Mouse (Mus musculus): ENCODE data around the gene Tll2.

The Tll2 gene

DNA sequence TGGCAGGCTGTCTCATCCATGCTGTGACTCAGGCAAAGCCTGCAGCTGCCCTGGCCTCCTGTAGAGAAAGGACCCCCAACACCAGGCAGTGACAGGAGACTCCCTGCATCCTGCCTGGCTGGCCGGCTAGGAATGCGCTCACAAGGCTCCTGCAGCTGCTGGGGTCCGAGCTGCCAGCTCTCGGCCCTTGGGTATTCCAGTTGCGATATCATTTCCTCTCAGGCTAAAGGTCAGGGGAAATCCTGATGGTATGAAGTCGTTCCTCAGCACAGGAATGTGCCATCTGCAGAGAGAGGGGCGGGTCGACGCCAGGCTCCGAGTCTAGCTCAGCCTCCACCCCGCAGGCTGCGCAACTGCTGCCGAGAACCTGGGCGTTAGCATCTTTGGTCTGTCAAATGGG, 46.2 kb downstream of the Tll2 start:
- peak; percentile 82 to 83 for DNase-seq (ENCODE audit: low spot score in 2 of 2)

- DNase-seq (ENCODE audit: low spot score in 2 of 2): peak; percentile 63 to 70
Observed at GRCm38 (mm10) chr19:41154681-41155080, 52.0 kb downstream of the Tll2 start.

- DNase-seq (ENCODE audit: low spot score in 2 of 2): peak; percentile 65 to 82
Observed at GRCm38 (mm10) chr19:41152462-41152861, 54.2 kb downstream of the Tll2 start.

DNA sequence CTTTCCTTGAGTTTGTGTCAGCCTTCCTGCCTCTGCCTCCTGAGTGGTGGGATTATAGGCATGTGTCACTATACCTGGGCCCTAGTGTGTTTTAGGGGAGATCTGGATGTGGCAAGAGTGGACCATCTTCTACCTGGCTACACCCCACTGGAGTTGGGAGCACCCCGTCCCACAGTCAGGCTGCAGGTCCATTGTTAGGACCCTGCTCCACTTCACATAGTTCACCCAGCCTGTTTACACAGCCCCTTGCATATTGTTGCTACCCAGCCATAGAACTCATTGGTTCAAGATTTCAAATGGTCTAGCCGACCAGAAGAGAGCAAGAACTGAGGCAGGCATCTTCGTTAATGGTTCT, 54.6 kb downstream of the Tll2 start:
- peak in 1 of 2 experiments; percentile 11 for DNase-seq (ENCODE audit: low spot score in 2 of 2)

DNA sequence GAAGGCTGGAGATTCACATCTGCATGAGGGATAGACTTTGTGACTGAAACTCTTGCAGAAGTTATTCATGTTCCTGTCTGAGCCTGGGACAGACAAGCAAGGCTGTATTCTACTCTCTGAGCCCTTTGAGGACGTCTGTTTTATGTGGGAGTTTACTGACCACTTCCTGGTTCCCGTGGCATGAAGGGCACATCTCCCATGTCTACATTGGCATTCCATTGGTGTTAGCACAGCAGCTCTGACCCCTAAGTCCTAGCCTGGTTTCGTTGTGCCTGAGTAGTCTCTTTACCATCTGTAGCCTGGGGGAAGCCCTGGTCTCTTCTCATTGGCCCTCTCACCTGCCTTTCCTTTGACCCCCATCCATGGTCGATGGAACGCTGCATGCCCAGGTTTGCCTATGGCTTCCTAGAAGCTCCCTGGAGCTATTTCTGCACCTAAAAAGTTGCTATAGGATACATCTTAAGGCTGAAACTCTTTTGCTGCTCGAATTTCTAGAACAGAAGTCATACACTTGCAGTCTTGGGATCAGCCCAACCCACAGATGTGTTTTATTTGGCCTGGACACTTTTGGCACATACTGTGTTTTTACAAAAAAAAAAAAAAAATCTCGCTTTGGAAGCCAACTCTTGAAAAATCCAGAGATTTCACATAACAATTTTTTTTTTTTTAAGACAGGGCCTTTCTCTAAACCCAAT, 55.2 kb downstream of the Tll2 start:
- DNase-seq (ENCODE audit: low spot score in 2 of 2): peak; percentile 29 to 63

GRCm38 (mm10) chr19:41140961-41141360, 65.7 kb downstream of the Tll2 start:
- no peak for DNase-seq (ENCODE audit: low spot score in 2 of 2)

DNA sequence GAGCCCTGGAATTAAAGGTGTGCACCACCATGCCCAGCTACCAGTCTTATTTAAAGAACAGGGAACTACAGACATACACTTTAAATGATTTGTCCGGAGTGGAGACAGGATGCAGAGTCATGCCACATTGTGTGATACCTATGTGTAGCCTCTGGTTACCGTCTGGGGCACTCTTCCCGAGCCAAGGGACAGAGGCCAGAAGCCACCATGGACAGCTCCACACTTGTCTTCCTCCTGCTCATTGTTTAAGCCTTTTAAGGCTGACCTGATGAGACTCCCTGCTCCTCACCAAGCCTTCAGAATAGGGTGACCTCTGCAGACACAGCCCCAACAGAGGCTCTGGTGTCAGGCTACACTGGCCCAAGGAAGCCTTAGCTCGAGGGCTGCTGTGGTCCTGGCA, 67.0 kb downstream of the Tll2 start:
- no peak for DNase-seq (ENCODE audit: low spot score in 2 of 2)

DNA sequence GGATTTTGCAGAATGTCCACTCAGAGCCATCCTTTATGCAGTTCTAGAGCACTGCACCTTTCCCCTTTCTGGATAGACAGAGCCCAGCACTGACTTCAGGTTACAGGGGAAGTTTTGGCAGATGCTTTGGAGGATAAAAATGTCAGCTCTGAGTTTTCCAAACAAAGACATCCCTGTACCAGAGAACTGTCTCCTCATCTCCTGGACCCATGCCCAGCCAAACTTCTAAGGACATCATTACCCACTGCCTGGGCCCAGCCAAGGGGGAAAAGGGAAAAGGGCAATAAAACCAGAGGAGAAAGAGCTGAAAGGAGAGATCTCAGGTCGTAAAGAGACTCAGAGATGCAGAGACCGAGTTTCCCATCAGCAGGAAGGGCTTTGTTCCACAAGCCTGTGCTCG, 83.6 kb downstream of the Tll2 start:
- no peak for DNase-seq (ENCODE audit: low spot score in 2 of 2)

- no peak for DNase-seq (ENCODE audit: low spot score in 2 of 2)
Observed at GRCm38 (mm10) chr19:41119924-41120323, 86.7 kb downstream of the Tll2 start.

DNA sequence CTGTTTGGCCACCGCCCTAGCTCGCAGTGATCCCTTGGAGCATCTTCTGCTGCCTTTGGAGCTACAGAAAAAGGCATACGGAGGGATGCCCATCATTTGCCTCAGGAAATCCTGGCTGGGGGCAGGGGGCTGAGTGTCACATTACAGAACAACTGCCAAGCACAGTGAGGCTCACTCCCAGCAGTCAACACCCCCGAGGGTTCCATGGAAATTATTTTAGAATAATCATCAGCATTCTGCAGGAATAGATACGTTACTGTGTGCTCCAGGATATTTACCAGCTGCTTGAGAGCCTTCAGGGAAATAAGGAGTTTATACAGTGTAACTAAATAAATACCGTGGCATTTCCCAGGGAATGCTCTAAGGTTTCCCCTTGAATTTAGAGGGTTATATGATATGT, 88.3 kb downstream of the Tll2 start:
- DNase-seq (ENCODE audit: low spot score in 2 of 2): no peak

DNA sequence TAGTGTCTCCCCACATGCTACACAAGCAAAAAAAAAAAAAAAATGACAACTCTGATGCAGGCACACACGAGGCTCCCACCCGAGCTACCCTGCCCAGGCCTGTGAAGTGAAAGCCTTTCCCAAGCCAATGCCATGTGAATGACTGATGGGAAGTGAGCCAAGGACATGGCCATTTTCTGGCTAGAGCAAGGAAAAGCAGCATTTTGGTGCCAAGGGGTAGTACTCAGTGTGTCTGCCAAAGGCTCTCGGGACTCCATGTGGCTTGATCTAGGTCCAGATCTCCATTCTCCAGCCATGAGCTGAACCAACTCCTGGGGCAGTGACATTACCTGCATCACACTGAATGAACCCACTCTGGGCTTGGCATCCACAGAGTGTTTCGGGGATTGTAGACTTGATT, 89.3 kb downstream of the Tll2 start:
- no peak for DNase-seq (ENCODE audit: low spot score in 2 of 2)

GRCm38 (mm10) chr19:41114611-41115010, 92.0 kb downstream of the Tll2 start:
- DNase-seq (ENCODE audit: low spot score in 2 of 2): no peak

DNA sequence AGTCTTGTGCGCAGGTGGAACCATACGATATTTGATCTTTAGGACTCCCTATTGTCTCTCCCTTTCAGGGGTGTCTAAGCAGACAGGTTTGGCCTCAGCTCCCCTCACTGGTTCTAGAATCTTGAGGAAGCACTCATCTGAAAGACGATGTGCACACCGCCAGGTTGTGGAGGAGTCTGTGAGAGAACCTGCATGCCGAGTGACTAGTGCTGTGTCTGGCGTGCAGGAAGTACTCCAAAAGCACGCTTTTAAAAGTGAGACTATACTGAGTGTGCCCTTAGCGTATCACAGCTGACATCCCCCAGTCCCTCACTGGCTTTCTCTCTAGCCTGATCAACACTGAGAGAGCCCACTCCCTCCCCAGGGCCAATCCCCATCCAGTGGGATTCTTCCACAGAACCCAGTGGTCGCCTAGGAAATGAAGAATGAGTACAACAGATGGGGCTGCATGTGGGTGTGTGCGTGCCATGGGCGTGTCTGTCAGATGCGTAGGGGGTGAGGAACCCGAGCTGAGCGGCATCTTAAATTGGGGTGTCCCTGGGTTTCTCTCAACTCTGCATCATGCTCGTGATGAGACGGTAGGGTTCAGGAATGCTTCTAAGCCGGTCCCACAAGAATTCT, 92.6 kb downstream of the Tll2 start:
- no peak for DNase-seq (ENCODE audit: low spot score in 2 of 2)

- DNase-seq (ENCODE audit: low spot score in 2 of 2): no peak
Observed at GRCm38 (mm10) chr19:41112609-41113008, 94.0 kb downstream of the Tll2 start.

DNA sequence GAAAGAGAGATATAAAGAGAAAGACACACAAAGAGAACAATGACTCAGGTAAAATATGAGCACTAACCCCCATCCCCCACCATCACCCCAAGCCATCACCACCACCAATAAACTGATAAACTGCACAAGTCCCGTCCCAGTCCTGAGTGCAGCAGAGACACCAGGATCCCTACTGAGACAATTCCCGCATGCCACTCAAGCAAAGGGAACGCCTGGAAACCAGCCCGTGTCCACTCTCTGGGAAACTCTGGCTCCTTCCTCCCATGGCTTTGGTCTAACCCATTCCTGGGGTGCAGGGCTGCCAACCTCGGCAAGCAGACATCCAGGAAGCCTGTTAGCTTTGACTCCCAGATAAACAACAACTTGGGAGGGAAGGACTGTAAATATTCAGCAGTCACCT, 96.6 kb downstream of the Tll2 start:
- DNase-seq (ENCODE audit: low spot score in 2 of 2): no peak

DNA sequence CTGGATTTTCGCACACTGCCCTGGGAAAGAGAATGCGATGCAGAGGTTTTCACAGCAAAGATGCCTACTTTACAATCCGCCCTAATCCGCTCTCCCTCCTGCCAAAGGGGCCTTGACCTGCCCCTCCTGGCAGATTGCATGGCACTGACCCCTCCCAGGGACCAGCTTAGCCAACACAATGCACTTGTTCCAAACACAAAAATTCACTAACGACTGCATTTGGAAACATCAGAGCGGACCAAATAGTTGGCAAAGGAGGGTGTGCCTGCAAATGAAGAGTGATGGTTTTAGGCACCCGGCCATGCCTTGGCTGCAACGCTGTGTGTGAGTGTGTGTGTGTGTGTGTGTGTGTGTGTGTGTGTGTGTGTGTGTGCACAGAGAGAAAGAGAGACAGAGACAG, 97.1 kb downstream of the Tll2 start:
- DNase-seq (ENCODE audit: low spot score in 2 of 2): no peak

DNA sequence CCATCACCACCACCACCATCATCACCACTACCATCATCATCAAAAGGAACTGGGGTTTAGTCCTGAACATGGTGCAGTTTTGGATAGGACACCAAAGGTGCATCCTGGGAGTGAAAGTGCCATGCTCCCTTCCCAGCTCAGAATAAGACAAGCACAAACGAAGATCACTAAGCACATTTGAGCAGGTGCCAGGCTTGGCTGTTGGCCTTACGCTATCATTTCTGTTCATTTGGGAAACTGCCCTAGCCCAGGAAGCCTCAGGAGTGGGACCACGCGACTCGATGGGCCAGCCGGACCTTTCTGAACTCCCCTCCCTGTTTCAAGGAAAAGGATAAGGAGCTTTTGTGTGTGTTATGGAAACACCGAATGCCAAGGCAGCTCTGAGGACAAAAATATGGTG, 98.0 kb downstream of the Tll2 start:
- no peak for DNase-seq (ENCODE audit: low spot score in 2 of 2)

DNA sequence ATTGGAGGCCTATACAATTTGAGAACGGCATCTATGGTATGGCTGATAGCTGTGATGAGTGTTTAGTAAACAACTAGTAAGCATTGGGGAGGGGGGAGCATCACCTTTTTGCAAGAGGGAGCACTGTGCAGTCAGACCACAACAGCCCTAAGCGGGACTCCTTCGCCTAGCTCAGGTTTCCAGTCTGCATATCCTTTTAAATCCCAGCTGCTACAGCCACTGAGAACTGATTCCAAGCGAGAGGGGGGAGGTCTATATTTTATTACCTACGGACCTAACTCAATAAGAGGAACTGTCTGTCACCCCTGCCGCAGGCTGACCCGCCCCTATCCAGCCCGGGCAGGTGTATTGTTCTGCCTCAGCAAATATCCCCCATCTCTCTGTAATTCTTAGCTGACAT, 99.1 kb downstream of the Tll2 start:
- DNase-seq (ENCODE audit: low spot score in 2 of 2): no peak

GRCm38 (mm10) chr19:41104922-41105321, 101.7 kb downstream of the Tll2 start:
- peak in 1 of 2 experiments; percentile 19 for DNase-seq (ENCODE audit: low spot score in 2 of 2)

GRCm38 (mm10) chr19:41101390-41101789, 105.2 kb downstream of the Tll2 start:
- DNase-seq (ENCODE audit: low spot score in 2 of 2): peak; percentile 73 to 82

DNA sequence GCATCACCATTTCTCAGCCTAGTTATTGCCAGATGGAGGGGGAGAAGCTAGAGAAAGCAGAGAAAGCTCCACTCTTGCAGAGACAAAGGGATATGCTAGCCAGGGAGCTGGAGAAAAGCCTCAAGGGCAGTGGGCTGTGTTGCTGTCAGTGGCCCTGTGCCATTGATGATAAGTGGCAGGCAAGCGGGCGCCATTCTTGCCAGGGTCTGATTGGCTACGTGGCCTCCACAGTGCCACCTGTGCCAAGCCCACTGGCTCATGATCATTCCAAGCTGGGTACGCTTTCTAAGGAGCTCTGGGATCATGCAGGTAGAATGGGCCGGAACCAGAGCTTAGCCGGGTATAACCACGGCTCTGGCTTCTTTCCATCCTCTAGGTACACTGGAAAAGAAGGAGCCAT, 105.8 kb downstream of the Tll2 start:
- peak; percentile 17 to 21 for DNase-seq (ENCODE audit: low spot score in 2 of 2)

- DNase-seq (ENCODE audit: low spot score in 2 of 2): no peak
Observed at GRCm38 (mm10) chr19:41097038-41097437, 109.6 kb downstream of the Tll2 start.

GRCm38 (mm10) chr19:41091901-41092300, 114.7 kb downstream of the Tll2 start:
- no peak for DNase-seq (ENCODE audit: low spot score in 2 of 2)

DNA sequence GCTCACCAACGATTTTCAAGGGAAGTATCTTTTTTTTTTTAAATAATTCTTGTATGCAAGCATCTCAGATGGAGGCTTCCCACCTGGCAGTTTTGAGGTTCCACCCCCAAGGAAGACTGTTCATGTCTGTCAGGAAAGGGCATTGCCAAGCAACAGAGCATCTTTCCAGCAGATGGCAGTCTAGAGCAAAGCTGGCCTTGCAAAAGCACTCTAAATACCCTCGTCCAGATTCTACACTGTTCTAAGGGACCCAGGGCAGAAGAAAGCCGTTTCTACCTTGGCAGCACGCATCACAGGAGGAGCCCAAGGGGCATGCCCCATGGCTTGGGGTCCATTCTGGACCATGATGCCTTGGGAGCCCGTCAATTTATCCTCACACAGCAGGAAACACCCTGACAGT, 116.8 kb downstream of the Tll2 start:
- peak in 1 of 2 experiments; percentile 19 for DNase-seq (ENCODE audit: low spot score in 2 of 2)

Data from heart, adult 9 months (tissue).